Mouse (Mus musculus) liver, embryonic 12.5 days (tissue): ENCODE results near the gene Slfn5. TPM values are rescaled to one million over a fixed set of nuclear protein-coding genes. Genes with fewer than 3 reads are reported as not detected.
A peak's percentile ranks its signal among the peaks of the same experiment; 100 is the strongest.
"Not testable (repeated sequence)": the region's sequence is repeated elsewhere in the genome, so short reads cannot be mapped to it uniquely, and the experiment has no call there.

Experiments used
- ATAC-seq: fragments of 200-750 bp; cut with Nextera tagmentation; 2 replicates; pipeline ENCODE4 v1.8.0; 2017; ENCODE audit warnings: moderate number of reproducible peaks, mild to moderate bottlenecking, moderate library complexity
- H3K27ac ChIP-seq: fragments of 300-500 bp; sonication (generic); 2 replicates; pipeline ENCODE4 v1.5.1; 2016; ENCODE audit warnings: mild to moderate bottlenecking
- H3K27me3 ChIP-seq: fragments of 300-500 bp; sonication (generic); replicated peaks from 2 replicates; pipeline ENCODE4 v1.6.1; 2016; ENCODE audit warnings: mild to moderate bottlenecking, moderate library complexity
- H3K36me3 ChIP-seq: fragments of 300-500 bp; sonication (generic); 2 replicates; pipeline ENCODE4 v1.6.1; 2016; ENCODE audit warnings: mild to moderate bottlenecking, moderate library complexity
- H3K4me1 ChIP-seq: fragments of 300-500 bp; sonication (generic); 2 replicates; pipeline ENCODE4 v1.6.1; 2016
- H3K4me2 ChIP-seq: fragments of 300-500 bp; sonication (generic); 2 replicates; pipeline ENCODE4 v1.6.1; 2016; ENCODE audit warnings: mild to moderate bottlenecking, moderate library complexity
- H3K4me3 ChIP-seq: fragments of 300-500 bp; sonication (generic); 2 replicates; pipeline ENCODE4 v1.5.1; 2016; ENCODE audit warnings: mild to moderate bottlenecking, moderate library complexity
- H3K9ac ChIP-seq: fragments of 300-500 bp; sonication (generic); 2 replicates; pipeline ENCODE4 v1.6.1; 2016; ENCODE audit warnings: mild to moderate bottlenecking, moderate library complexity
- H3K9me3 ChIP-seq: fragments of 300-500 bp; sonication (generic); replicated peaks from 2 replicates; pipeline ENCODE4 v1.6.1; 2016; ENCODE audit warnings: mild to moderate bottlenecking, moderate library complexity
- WGBS: fragments of 180-500 bp; shearing (Covaris S2); methylation state at CpG from one replicate; pipeline ENCODE4 v1.1.7; 2016; ENCODE audit not compliant: insufficient replicate concordance; 5-methylcytosine and 5-hydroxymethylcytosine counted together
- polyA plus RNA-seq: library from polyadenylated mRNA; unstranded; fragments of >200 nt; fragmentation: Nextera tagmentation; extraction: Ambion mirVana; gene quantifications from 2 replicates; pipeline ENCODE4 v1.2.1, GENCODE M21; 2016

Gene Slfn5
- polyA plus RNA-seq, 1 experiment from 2014 or later: 0.92 TPM

GRCm38 (mm10) chr11:82921691-82922090 lies 29.5 kb upstream of the Slfn5 start:
- no peaks in the 10 kb centered on the region for H3K4me1 ChIP-seq
- H3K27ac ChIP-seq: no peak overlapping the region
- no peaks in the 10 kb centered on the region for H3K9me3 ChIP-seq
- no peak overlapping the region for H3K4me3 ChIP-seq
- 64% methylated on average over 4 of the region's 4 CpGs for WGBS
- ATAC-seq: no peak
- no peaks in the 10 kb centered on the region for H3K36me3 ChIP-seq
- peaks cover 64% of the 10 kb centered on the region for H3K27me3 ChIP-seq
- no peak overlapping the region for H3K4me2 ChIP-seq
- H3K9ac ChIP-seq: no peak overlapping the region

- 70% methylated on average over 6 of the region's 6 CpGs for WGBS
- peaks cover 73% of the 10 kb centered on the region for H3K27me3 ChIP-seq
- ATAC-seq, H3K4me3 ChIP-seq, H3K4me2 ChIP-seq, H3K9ac ChIP-seq, H3K9me3 ChIP-seq, H3K4me1 ChIP-seq, H3K36me3 ChIP-seq, H3K27ac ChIP-seq: not testable (repeated sequence)
Measured at GRCm38 (mm10) chr11:82923910-82924309, 27.2 kb upstream of the Slfn5 start.

- ATAC-seq: no peak
- H3K9me3 ChIP-seq: no peaks in the 10 kb centered on the region
- peaks cover 90% of the 10 kb centered on the region for H3K27me3 ChIP-seq
- no peak overlapping the region for H3K4me2 ChIP-seq
- 32% methylated on average over 20 of the region's 20 CpGs for WGBS
- H3K27ac ChIP-seq: no peak overlapping the region
- no peak overlapping the region for H3K9ac ChIP-seq
- no peaks in the 10 kb centered on the region for H3K4me1 ChIP-seq
- H3K36me3 ChIP-seq: no peaks in the 10 kb centered on the region
- no peak overlapping the region for H3K4me3 ChIP-seq
Measured at GRCm38 (mm10) chr11:82928897-82929632, 22.1 kb upstream of the Slfn5 start.

GRCm38 (mm10) chr11:82929633-82929950 lies 21.6 kb upstream of the Slfn5 start:
- ATAC-seq: no peak
- WGBS: 38% methylated on average over 3 of the region's 3 CpGs
- no peaks in the 10 kb centered on the region for H3K4me1 ChIP-seq
- H3K27ac ChIP-seq: no peak overlapping the region
- H3K9me3 ChIP-seq: no peaks in the 10 kb centered on the region
- H3K27me3 ChIP-seq: peaks cover 95% of the 10 kb centered on the region
- H3K4me3 ChIP-seq: no peak overlapping the region
- H3K4me2 ChIP-seq: no peak overlapping the region
- no peak overlapping the region for H3K9ac ChIP-seq
- H3K36me3 ChIP-seq: no peaks in the 10 kb centered on the region

GRCm38 (mm10) chr11:82930391-82930955 lies 20.7 kb upstream of the Slfn5 start:
- H3K9me3 ChIP-seq, H3K36me3 ChIP-seq, H3K9ac ChIP-seq, H3K4me1 ChIP-seq, ATAC-seq, H3K27ac ChIP-seq: not testable (repeated sequence)
- peaks cover 95% of the 10 kb centered on the region for H3K27me3 ChIP-seq
- H3K4me2 ChIP-seq: peak overlapping the region; percentile 68
- 2% methylated on average over 83 of the region's 85 CpGs for WGBS
- peak overlapping the region; percentile 48 for H3K4me3 ChIP-seq

GRCm38 (mm10) chr11:82931161-82931560 lies 20.0 kb upstream of the Slfn5 start:
- WGBS: 2% methylated on average over 63 of the region's 63 CpGs
- not testable (repeated sequence) for H3K36me3 ChIP-seq, H3K27ac ChIP-seq, H3K9me3 ChIP-seq, H3K9ac ChIP-seq, ATAC-seq, H3K4me1 ChIP-seq
- H3K27me3 ChIP-seq: peaks cover 95% of the 10 kb centered on the region
- H3K4me2 ChIP-seq: peak overlapping the region; percentile 68
- peak overlapping the region; percentile 48 for H3K4me3 ChIP-seq

GRCm38 (mm10) chr11:82931671-82932450 lies 19.3 kb upstream of the Slfn5 start:
- not testable (repeated sequence) for ATAC-seq

GRCm38 (mm10) chr11:82933186-82933585 lies 18.0 kb upstream of the Slfn5 start:
- no peak overlapping the region for H3K27ac ChIP-seq
- no peaks in the 10 kb centered on the region for H3K4me1 ChIP-seq
- H3K4me2 ChIP-seq: peak overlapping the region; percentile 68
- H3K36me3 ChIP-seq: no peaks in the 10 kb centered on the region
- 3% methylated on average over 29 of the region's 29 CpGs for WGBS
- ATAC-seq: no peak
- peaks cover 98% of the 10 kb centered on the region for H3K27me3 ChIP-seq
- peak overlapping the region; percentile 48 for H3K4me3 ChIP-seq
- H3K9me3 ChIP-seq: no peaks in the 10 kb centered on the region
- no peak overlapping the region for H3K9ac ChIP-seq

More at GRCm38 (mm10) chr11:82931671-82932450, 19.3 kb upstream of the Slfn5 start:
- not testable (repeated sequence) for H3K27ac ChIP-seq, H3K9ac ChIP-seq, H3K4me1 ChIP-seq, H3K36me3 ChIP-seq, H3K9me3 ChIP-seq
- Histone ChIP-seq H3K4me2 (peak overlapping the region; percentile 68), H3K4me3 (peak overlapping the region; percentile 48), H3K27me3 (peaks cover 95% of the 10 kb centered on the region)
- 1% methylated on average over 115 of the region's 119 CpGs for WGBS

- WGBS: 52% methylated on average over 6 of the region's 6 CpGs
- Histone ChIP-seq H3K9me3 (no peaks in the 10 kb centered on the region), H3K27me3 (peaks cover 42% of the 10 kb centered on the region), H3K36me3 (no peaks in the 10 kb centered on the region), H3K4me2 (no peak overlapping the region), H3K9ac (no peak overlapping the region), H3K4me3 (no peak overlapping the region), H3K27ac (no peak overlapping the region), H3K4me1 (no peaks in the 10 kb centered on the region)
- ATAC-seq: no peak
Measured at GRCm38 (mm10) chr11:82943336-82943735, 7.8 kb upstream of the Slfn5 start.

- no peak overlapping the region for H3K4me3 ChIP-seq
- no peaks in the 10 kb centered on the region for H3K9me3 ChIP-seq
- no peak overlapping the region for H3K4me2 ChIP-seq
- 21% methylated on average over 2 of the region's 2 CpGs for WGBS
- ATAC-seq: no peak
- H3K9ac ChIP-seq: no peak overlapping the region
- H3K27ac ChIP-seq: no peak overlapping the region
- H3K4me1 ChIP-seq: no peaks in the 10 kb centered on the region
- no peaks in the 10 kb centered on the region for H3K36me3 ChIP-seq
- H3K27me3 ChIP-seq: peaks cover 53% of the 10 kb centered on the region
Measured at GRCm38 (mm10) chr11:82945636-82946035, 5.5 kb upstream of the Slfn5 start.

- Histone ChIP-seq H3K4me3 (no peak overlapping the region), H3K9ac (no peak overlapping the region), H3K27me3 (peaks cover 61% of the 10 kb centered on the region), H3K27ac (no peak overlapping the region), H3K4me1 (peaks cover 12% of the 10 kb centered on the region), H3K36me3 (no peaks in the 10 kb centered on the region), H3K4me2 (no peak overlapping the region), H3K9me3 (no peaks in the 10 kb centered on the region)
- WGBS: 44% methylated on average over 4 of the region's 4 CpGs
- ATAC-seq: no peak
Measured at GRCm38 (mm10) chr11:82947457-82947856, 3.7 kb upstream of the Slfn5 start.

- no peak overlapping the region for H3K4me3 ChIP-seq
- 46% methylated on average over 9 of the region's 9 CpGs for WGBS
- no peak overlapping the region for H3K4me2 ChIP-seq
- no peaks in the 10 kb centered on the region for H3K9me3 ChIP-seq
- peaks cover 64% of the 10 kb centered on the region for H3K27me3 ChIP-seq
- H3K9ac ChIP-seq: no peak overlapping the region
- no peaks in the 10 kb centered on the region for H3K36me3 ChIP-seq
- peaks cover 12% of the 10 kb centered on the region for H3K4me1 ChIP-seq
- no peak for ATAC-seq
- no peak overlapping the region for H3K27ac ChIP-seq
Measured at GRCm38 (mm10) chr11:82949036-82949435, 2.1 kb upstream of the Slfn5 start.
